Mouse (Mus musculus) liver, postnatal 0 days (tissue): ENCODE measurements around the gene Mbd3. TPM values are rescaled to one million over a fixed set of nuclear protein-coding genes. Genes with fewer than 3 reads are reported as not detected.
A peak's percentile ranks its signal among the peaks of the same experiment; 100 is the strongest.

Experiments
- ATAC-seq: fragments of 200-750 bp; cut with Nextera tagmentation; 2 replicates; pipeline ENCODE4 v1.8.0; 2017; ENCODE audit warnings: mild to moderate bottlenecking, moderate library complexity
- DNase-seq: peaks from one replicate; pipeline ENCODE4 v3.0.0-alpha.2; 2016
- H3K27ac ChIP-seq: fragments of 300-500 bp; sonication (generic); 2 replicates; pipeline ENCODE4 v1.5.1; 2014; ENCODE audit warnings: antibody characterized with exemption, moderate library complexity, mild to moderate bottlenecking, low read depth
- H3K27me3 ChIP-seq: fragments of 300-500 bp; sonication (generic); 2 replicates; pipeline ENCODE4 v1.6.1; 2014; ENCODE audit warnings: low read length, control low read depth, mixed read lengths; ENCODE audit not compliant: insufficient read depth
- H3K36me3 ChIP-seq: fragments of 300-500 bp; sonication (generic); replicated peaks from 2 replicates; pipeline ENCODE4 v1.6.1; 2014; ENCODE audit warnings: mild to moderate bottlenecking, control low read depth, low read length, moderate library complexity, mixed read lengths; ENCODE audit not compliant: insufficient read depth
- H3K4me1 ChIP-seq: fragments of 300-500 bp; sonication (generic); 2 replicates; pipeline ENCODE4 v1.6.1; 2014; ENCODE audit warnings: antibody characterized with exemption, mild to moderate bottlenecking, control low read depth; ENCODE audit not compliant: insufficient read depth
- H3K4me2 ChIP-seq: fragments of 300-500 bp; sonication (generic); 2 replicates; pipeline ENCODE4 v1.6.1; 2014; ENCODE audit warnings: low read depth, mild to moderate bottlenecking, low read length, moderate library complexity, mixed read lengths
- H3K4me3 ChIP-seq: fragments of 300-500 bp; sonication (generic); 2 replicates; pipeline ENCODE4 v1.5.1; 2014; ENCODE audit warnings: low read depth, low read length
- H3K9ac ChIP-seq: fragments of 300-500 bp; sonication (generic); replicated peaks from 2 replicates; pipeline ENCODE4 v1.6.1; 2014; ENCODE audit warnings: mild to moderate bottlenecking, moderate library complexity
- H3K9me3 ChIP-seq: fragments of 300-500 bp; sonication (generic); 2 replicates; pipeline ENCODE4 v1.6.1; 2016; ENCODE audit warnings: mild to moderate bottlenecking, control low read depth, low read length, mixed read lengths
- CTCF ChIP-seq: sonication (generic); IDR thresholded peaks from 2 replicates; pipeline ENCODE4 v1.5.1; 2016; ENCODE audit warnings: antibody characterized with exemption, low read depth
- EP300 ChIP-seq: IDR thresholded peaks from 2 replicates; pipeline ENCODE4 v1.6.1; 2016; ENCODE audit warnings: antibody characterized with exemption, low read depth, mild to moderate bottlenecking
- WGBS: fragments of 180-500 bp; shearing (Covaris S2); extraction: QIAGEN DNeasy Blood & Tissue Kit; methylation state at CpG from one replicate; pipeline ENCODE4 v1.1.7; 2014; ENCODE audit not compliant: insufficient replicate concordance; 5-methylcytosine and 5-hydroxymethylcytosine counted together
- polyA plus RNA-seq: library from polyadenylated mRNA; unstranded; fragments of >200 nt; fragmentation: Nextera tagmentation; extraction: Ambion mirVana; gene quantifications from 2 replicates; pipeline ENCODE4 v1.2.1, GENCODE M21; 2015

Mbd3 gene
- polyA plus RNA-seq, 1 experiment from 2014 or later: 33.4 TPM

DNA sequence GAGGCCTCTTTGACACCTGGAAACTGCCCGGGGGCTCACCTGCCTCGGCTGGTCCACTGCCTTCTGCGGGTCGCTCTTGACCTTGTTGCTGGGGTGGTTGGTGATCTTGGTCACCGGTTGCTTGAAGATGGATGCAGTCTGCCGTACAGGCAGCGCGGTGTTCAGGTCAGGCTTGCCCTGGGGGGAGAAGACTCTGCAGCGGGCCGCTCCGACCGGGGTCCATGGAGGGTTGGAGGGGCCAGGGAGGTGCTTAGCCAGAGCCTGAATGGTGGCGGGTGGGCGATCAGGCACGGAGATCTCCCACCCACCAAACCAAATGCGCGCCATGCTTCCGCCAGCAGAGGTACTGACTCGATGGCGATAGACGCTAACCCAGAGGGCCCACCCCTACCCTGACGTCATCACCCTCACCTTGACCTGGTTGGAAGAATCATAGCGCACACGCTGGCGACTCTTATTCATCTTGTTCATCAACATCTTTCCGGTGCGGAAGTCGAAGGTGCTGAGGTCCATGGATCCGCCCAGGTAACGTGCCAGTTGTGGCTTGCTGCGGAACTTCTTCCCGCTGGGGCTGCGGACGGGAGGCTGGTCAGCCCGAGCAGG lies 4.2 kb downstream of the Mbd3 start:
- no peaks in the 10 kb centered on the region for H3K9me3 ChIP-seq
- peaks cover 19% of the 10 kb centered on the region for H3K4me1 ChIP-seq
- DNase-seq: no peak
- H3K9ac ChIP-seq: no peak overlapping the region
- peaks cover 42% of the 10 kb centered on the region for H3K36me3 ChIP-seq
- H3K4me2 ChIP-seq: no peak overlapping the region
- no peak for ATAC-seq
- 93% methylated on average over 34 of the region's 35 CpGs for WGBS
- no peak for TF ChIP-seq EP300
- no peak for TF ChIP-seq CTCF
- no peak overlapping the region for H3K27ac ChIP-seq
- H3K4me3 ChIP-seq: no peak overlapping the region
- no peaks in the 10 kb centered on the region for H3K27me3 ChIP-seq

DNA sequence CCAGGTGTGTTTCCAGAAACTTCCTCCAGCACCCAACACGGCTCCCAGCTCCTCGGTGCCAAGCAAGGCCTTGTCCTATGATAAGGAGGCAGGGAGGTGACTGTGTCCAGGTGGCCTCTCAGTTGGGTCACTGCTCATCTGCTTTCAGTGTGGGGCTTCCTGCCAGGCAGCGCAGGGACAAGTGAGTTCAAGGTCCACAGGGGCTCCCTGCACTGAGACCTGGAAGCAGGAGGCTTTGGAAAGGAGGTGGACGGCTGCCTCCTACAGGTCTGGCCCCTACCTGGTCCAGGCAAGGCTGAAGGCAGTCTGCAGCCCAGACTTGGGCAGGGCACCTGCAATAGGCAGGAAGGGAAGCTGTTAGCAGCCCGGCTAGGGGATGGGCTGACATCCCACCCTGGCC lies 6.7 kb downstream of the Mbd3 start:
- Histone ChIP-seq H3K9ac (no peak overlapping the region), H3K9me3 (no peaks in the 10 kb centered on the region), H3K4me2 (no peak overlapping the region), H3K27me3 (no peaks in the 10 kb centered on the region), H3K4me3 (no peak overlapping the region), H3K27ac (no peak overlapping the region), H3K36me3 (peaks cover 42% of the 10 kb centered on the region), H3K4me1 (peaks cover 20% of the 10 kb centered on the region)
- no peak for TF ChIP-seq EP300
- no peak for TF ChIP-seq CTCF
- WGBS: 81% methylated on average over 5 of the region's 5 CpGs
- no peak for DNase-seq
- ATAC-seq: no peak

DNA sequence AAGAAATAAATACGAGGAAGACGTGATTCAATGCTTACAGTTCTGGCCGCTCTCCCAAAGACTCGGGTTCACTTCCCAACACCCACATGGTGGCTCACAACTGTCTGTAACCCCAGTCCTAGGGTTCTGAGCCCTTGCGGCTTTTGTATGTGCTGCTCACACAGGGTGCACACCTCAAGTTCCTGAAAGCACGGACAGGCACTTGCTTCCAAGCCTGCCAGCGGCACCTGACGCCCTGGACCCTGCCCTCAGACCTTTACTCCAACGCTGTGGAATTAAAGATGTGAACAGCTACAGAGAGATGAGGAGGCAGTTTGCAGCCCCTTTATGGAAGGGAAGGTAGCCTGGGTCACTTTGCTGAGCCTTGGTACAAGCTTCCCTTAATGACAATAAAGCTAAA lies 8.7 kb downstream of the Mbd3 start:
- peaks cover 42% of the 10 kb centered on the region for H3K36me3 ChIP-seq
- 78% methylated on average over 9 of the region's 9 CpGs for WGBS

DNA sequence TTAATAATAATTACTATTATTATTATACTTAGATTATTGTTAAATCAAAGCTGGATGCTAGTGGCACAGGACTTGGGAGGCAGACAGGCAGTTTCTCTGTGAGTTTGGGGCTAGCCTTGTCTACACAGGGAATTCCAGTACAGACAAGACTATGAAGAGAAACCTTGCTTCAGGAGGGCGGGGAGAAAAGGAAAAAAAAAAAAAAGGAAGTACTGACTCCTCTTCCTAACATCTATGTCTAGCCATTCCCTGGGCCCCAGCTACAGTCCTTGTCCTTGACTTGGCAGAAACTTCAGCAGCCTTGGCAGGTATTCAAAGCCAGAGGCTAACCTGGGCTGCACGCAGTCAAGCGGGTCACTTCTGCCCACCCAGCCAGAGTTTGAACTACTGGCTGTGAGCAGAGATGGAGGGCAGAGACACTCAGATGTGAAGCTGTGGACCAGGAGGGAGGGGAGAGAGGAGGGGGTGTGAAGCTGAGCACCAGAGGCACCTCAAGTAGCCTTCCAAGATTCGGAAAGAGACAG lies 10.1 kb downstream of the Mbd3 start:
- Histone ChIP-seq H3K4me2 (no peak overlapping the region), H3K27me3 (peaks cover 10% of the 10 kb centered on the region; the same call in 1 of the 2 replicates), H3K27ac (no peak overlapping the region), H3K9me3 (no peaks in the 10 kb centered on the region), H3K4me1 (peaks cover 43% of the 10 kb centered on the region), H3K36me3 (peaks cover 29% of the 10 kb centered on the region), H3K4me3 (no peak overlapping the region), H3K9ac (no peak overlapping the region)
- ATAC-seq: no peak
- WGBS: 54% methylated on average over 4 of the region's 4 CpGs
- no peak for DNase-seq
- TF ChIP-seq CTCF (no peak), EP300 (no peak)

More for the DNA sequence above, 8.7 kb downstream of the Mbd3 start:
- no peak for ATAC-seq
- Histone ChIP-seq H3K4me1 (peaks cover 28% of the 10 kb centered on the region), H3K4me3 (no peak overlapping the region), H3K27me3 (peaks cover 10% of the 10 kb centered on the region; the same call in 1 of the 2 replicates), H3K9me3 (no peaks in the 10 kb centered on the region), H3K9ac (no peak overlapping the region), H3K27ac (no peak overlapping the region), H3K4me2 (no peak overlapping the region)
- DNase-seq: no peak
- TF ChIP-seq EP300 (no peak), CTCF (no peak)

DNA sequence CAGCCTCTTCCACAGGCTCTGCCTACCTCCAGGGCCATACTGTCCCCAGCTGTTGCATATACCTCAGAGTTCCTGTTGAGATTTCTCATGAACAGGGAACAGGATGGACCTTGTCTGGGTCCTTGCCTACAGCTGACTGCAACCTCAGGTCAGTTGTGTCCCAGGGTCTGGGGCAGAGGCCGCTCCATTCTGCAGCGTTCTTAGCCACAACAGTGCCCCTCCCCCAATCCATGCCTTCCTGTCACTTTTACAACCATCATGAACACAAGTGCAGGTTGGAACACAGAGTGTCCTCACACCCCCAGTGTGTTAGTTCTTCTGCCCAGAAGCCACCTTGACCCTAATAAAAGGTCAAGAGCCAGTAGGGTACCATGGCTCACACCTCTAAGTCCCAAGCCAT lies 10.6 kb downstream of the Mbd3 start:
- DNase-seq: no peak
- Histone ChIP-seq H3K27ac (no peak overlapping the region), H3K4me2 (no peak overlapping the region; the same call in 1 of the 2 replicates), H3K4me1 (peaks cover 46% of the 10 kb centered on the region), H3K9ac (no peak overlapping the region), H3K36me3 (peaks cover 24% of the 10 kb centered on the region), H3K27me3 (peaks cover 10% of the 10 kb centered on the region; the same call in 1 of the 2 replicates), H3K4me3 (no peak overlapping the region), H3K9me3 (no peaks in the 10 kb centered on the region)
- no peak for ATAC-seq
- WGBS: 18% methylated on average over 2 of the region's 2 CpGs
- TF ChIP-seq EP300: no peak
- TF ChIP-seq CTCF: no peak

DNA sequence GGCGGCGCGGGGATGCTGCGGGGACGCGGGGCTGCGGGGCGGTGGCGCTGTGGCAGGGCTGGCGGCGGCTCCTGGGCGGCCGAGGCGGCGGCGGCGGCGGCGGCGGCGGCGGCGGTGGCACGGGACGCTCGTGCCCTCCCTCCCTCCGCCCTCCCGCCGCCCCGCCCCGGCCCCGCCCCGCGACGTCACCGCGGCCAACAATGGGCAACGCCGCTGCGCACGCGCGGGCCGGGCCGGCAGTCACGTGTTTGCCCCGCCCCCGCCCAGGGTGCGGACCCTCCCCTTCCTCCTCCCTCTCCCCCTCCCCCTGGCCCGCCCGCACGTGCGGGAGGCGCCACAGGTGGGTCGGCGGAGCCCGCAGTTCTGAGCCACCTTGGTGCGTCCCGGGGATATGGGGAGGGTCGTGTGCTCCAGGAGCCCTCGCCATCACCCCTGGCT lies 11.8 kb downstream of the Mbd3 start, which contains the start of gene Mex3d:
Gene Mex3d (minus strand): TSS at position 138 of the 438 bp plus-strand sequence.
- ATAC-seq (peak; percentile 75), DNase-seq (peak; percentile 93)
- H3K4me2 ChIP-seq: peak within 1 kb of the TSS; percentile 99
- no peaks in the 10 kb centered on the region for H3K9me3 ChIP-seq
- 4% methylated on average over 5 of the region's 61 CpGs for WGBS
- H3K4me3 ChIP-seq: peak within 1 kb of the TSS; percentile 63
- H3K9ac ChIP-seq: peak within 1 kb of the TSS; percentile 76
- peaks cover 10% of the 10 kb centered on the region; the same call in 1 of the 2 replicates for H3K27me3 ChIP-seq
- H3K4me1 ChIP-seq: peaks cover 46% of the 10 kb centered on the region
- TF ChIP-seq EP300 (no peak), CTCF (no peak)
- H3K36me3 ChIP-seq: peaks cover 12% of the 10 kb centered on the region
- H3K27ac ChIP-seq: peak within 1 kb of the TSS; percentile 57
